Mouse (Mus musculus) small intestine, adult 2 months (tissue): ENCODE measurements at regions not wholly inside any gene's neighbourhood (a gene's known extent, or its start where the extent isn't known, plus 50 kb on each side); places are given as distances from the start of the nearest gene placed in this dataset.

ENCODE experiments used
- CTCF ChIP-seq: fragments of 200-500 bp; IDR thresholded peaks from 2 replicates; pipeline ENCODE4 v1.5.1; 2012; ENCODE audit warnings: low read depth, mild to moderate bottlenecking, control low read depth, inconsistent platforms, low read length, moderate library complexity, mixed read lengths; ENCODE audit not compliant: insufficient replicate concordance, insufficient read length; ENCODE audit errors: extremely low read depth
- POLR2A ChIP-seq: fragments of 200-500 bp; IDR thresholded peaks from 2 replicates; pipeline ENCODE4 v1.6.1; 2012; ENCODE audit warnings: low read depth, mild to moderate bottlenecking, control low read depth, inconsistent platforms, low read length, moderate library complexity

GRCm38 (mm10) chr5:100259803-100260693, 100.4 kb upstream of the Tmem150c start:
- TF ChIP-seq POLR2A (no peak), CTCF (no peak)
